Mouse (Mus musculus): ENCODE measurements around the gene Abhd12b.

DNA sequence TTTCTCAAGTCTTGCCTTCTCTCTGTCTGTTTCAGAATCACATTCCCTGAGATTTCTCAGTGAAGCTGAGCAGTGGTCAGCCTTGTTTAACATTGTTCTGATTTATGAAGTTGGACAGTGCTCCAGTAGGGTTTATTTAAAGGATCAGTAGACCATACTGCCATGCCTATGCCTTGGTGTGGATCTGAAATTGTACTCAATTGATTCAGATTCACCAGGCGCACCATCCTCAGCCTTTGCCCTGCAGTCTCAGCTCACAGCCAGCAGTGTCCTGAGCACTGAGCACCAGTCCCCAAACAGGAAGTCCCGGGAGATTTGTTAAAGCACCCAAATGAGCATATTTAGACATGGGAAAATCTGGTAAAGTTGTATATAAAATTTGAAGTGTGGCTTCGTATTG, 10.8 kb downstream of the Abhd12b start:
- no peak for TF ChIP-seq CTCF (IDR thresholded peaks at IDR 0.05; ENCODE audit: borderline replicate concordance, insufficient read depth, low read depth, low read length)
- no peak for TF ChIP-seq POLR2A (IDR thresholded peaks at IDR 0.05; ENCODE audit: borderline replicate concordance, insufficient read depth, low read length)
